Mouse (Mus musculus): ENCODE data around the gene Ppcs.

DNA sequence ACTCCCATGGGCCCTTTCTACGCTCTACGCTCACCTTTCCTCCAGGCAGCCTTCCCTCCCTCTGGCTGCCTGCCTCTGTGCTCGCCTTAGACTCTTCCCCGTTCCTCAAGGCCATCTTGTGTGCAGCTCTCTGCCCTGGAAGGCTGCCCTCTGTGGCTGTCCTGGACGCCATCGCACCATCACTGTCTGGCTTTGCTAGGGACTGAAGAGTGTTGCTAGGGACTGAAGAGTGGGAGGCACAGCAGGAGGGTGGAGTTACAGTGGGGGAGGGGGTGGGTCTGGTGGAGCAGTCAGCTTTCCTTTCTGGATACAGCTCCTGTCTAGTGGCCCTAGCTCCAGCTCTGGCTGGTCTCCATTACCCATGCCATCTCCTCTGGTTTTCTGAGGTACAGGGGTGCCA is 20.3 kb upstream of the Ppcs start:
- TF ChIP-seq CTCF (IDR thresholded peaks at IDR 0.05; ENCODE audit: borderline replicate concordance, extremely low read depth, insufficient read depth, insufficient read length): no peak
- TF ChIP-seq POLR2A (IDR thresholded peaks at IDR 0.05; ENCODE audit: borderline replicate concordance, extremely low read depth, insufficient read depth, insufficient read length, poor library complexity, severe bottlenecking): no peak

All from brain, embryonic 14.5 days (tissue).